Mouse (Mus musculus): ENCODE data around the gene Prss48.

Gene Prss48

DNA sequence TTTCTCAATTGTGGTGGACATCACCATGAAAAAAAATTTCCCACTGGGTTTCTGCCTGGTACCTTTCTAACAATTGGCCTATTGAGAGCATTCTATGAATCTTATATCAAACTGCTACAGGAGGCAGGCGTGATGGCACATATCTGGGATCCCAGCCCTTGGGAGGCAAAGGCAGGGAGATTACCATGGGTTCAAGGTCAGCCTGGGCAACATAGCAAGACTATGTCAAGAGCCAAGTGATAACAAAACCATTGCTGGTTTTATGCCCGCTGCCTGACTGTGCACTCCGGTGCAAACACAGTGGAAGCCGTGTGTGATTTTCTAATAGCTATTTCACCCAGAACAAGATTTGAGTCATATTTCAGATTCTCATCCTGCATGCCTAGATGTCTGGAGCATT is 51.4 kb downstream of the Prss48 start:
- no peak for DNase-seq (ENCODE audit: low read depth, low spot score)

All from c-Kit-negative CD71-positive TER-119-positive erythroid progenitor cells, embryonic 14.5 days (primary cell).